Mouse (Mus musculus) central nervous system, embryonic 14 days (tissue): ENCODE data around the gene Il15ra. TPM values are rescaled to one million over a fixed set of nuclear protein-coding genes. Genes with fewer than 3 reads are reported as not detected.

Experiments
- polyA plus RNA-seq: library from polyadenylated mRNA; depleted of rRNA; stranded (reverse); fragments of >200 nt; gene quantifications from 2 replicates; pipeline ENCODE4 v1.2.3, GENCODE M21; 2012; rRNA removed

Il15ra gene
- polyA plus RNA-seq: 0.81 and 2.0 TPM in 2 replicates

GRCm38 (mm10) chr2:11705201-11706025 lies at the start of gene Il15ra:
Gene Il15ra, plus strand, starts transcription at chr2:11705290.

GRCm38 (mm10) chr2:11777091-11778068 lies 72.3 kb downstream of the Il15ra start, which contains the start of the genes Fbh1 and Ankrd16:
Gene Fbh1, minus strand, starts transcription at chr2:11777582.
Gene Ankrd16, plus strand, starts transcription at chr2:11777876.

Other genes with a start within 250 kb of the Il15ra start
- gene Pfkfb3, start 151.2 kb upstream of the Il15ra start, polyA plus RNA-seq: 38.6 and 42.3 TPM in 2 replicates
- gene Rbm17, start 101.1 kb upstream of the Il15ra start, polyA plus RNA-seq: 209 and 233 TPM in 2 replicates
- not detected in 2 replicates for gene Gm17490, start 79.0 kb upstream of the Il15ra start, polyA plus RNA-seq
- gene Il2ra, start 62.5 kb upstream of the Il15ra start, polyA plus RNA-seq: 0.03 TPM in 1 of 2 replicates, not detected in the other
- gene Fbh1, start 72.3 kb downstream of the Il15ra start, polyA plus RNA-seq: 106 TPM in 2 replicates
- 168 and 172 TPM in 2 replicates for gene Ankrd16, start 72.6 kb downstream of the Il15ra start, polyA plus RNA-seq